Mouse (Mus musculus) regulatory T cell (primary cell): ENCODE measurements around the gene Cradd.

ENCODE experiments used
- in situ Hi-C: fragments of 300-600 bp; cut with MboI, MseI; formaldehyde crosslinking; loops from one replicate; pipeline ENCODE4 v1.15.1; 2025; ENCODE audit warnings: high pct_unique_total_duplicates

Gene Cradd

GRCm38 (mm10) chr10:95210167-95210566 lies 113.8 kb downstream of the Cradd start:
- in situ Hi-C loops = no loop called here

DNA sequence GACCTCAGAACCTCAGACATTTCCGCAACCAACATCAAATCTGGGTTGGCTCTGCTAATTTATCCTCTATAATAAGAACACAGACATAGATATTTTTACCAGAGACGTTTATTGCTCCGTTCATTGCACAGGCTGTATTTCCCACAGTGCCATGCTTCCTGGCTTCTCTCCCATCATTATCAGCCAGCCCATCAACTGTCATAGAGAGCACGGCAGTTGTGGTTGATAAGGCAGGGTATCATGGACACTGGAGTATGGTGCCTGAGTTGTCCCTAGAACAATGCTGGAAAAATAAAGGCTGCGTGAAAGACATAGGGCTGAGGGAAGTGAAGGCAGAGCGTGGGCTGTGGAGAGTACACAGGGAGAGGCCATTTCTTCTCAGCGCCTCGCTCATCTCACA lies 116.5 kb downstream of the Cradd start:
- in situ Hi-C loops = no loop called here

GRCm38 (mm10) chr10:95201514-95201913 lies 122.4 kb downstream of the Cradd start:
- in situ Hi-C loops = no loop called here

GRCm38 (mm10) chr10:95200323-95200722 lies 123.6 kb downstream of the Cradd start:
- in situ Hi-C loops = no loop called here

- in situ Hi-C loops = loop anchor here (5.0 kb wide), 1 partner anchor 48 kb away; no protein-coding TSS in a partner anchor
Observed at GRCm38 (mm10) chr10:95199541-95200269, 124.2 kb downstream of the Cradd start.

GRCm38 (mm10) chr10:95197377-95197776 lies 126.6 kb downstream of the Cradd start:
- in situ Hi-C loops = loop anchor here (5.0 kb wide), 1 partner anchor 50 kb away; no protein-coding TSS in a partner anchor

- in situ Hi-C loops = loop anchor here (5.0 kb wide), 1 partner anchor 52 kb away; no protein-coding TSS in a partner anchor
Observed at GRCm38 (mm10) chr10:95195719-95196118, 128.2 kb downstream of the Cradd start.

GRCm38 (mm10) chr10:95194776-95195175 lies 129.2 kb downstream of the Cradd start:
- in situ Hi-C loops = loop anchor here (5.0 kb wide), 1 partner anchor 53 kb away; no protein-coding TSS in a partner anchor

DNA sequence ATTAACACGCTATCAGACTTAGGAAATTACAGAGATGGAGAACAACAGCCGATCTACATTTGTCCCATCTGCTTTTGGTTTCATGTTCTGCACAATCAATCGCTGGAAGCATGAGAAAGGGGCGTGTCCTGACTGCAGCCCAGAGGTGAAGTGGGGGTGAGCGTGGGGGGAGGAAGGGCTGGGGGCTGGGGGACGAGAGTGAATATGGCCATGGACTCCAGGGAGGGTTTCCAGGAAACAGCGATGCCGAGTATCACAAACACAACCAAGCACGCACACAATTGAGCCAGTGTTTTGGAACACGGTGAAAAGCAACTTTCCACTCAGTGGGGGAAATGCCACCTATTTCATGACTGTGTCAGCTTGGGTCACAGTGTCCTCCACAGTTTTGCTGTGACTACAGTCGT lies 130.1 kb downstream of the Cradd start:
- in situ Hi-C loops = no loop called here

DNA sequence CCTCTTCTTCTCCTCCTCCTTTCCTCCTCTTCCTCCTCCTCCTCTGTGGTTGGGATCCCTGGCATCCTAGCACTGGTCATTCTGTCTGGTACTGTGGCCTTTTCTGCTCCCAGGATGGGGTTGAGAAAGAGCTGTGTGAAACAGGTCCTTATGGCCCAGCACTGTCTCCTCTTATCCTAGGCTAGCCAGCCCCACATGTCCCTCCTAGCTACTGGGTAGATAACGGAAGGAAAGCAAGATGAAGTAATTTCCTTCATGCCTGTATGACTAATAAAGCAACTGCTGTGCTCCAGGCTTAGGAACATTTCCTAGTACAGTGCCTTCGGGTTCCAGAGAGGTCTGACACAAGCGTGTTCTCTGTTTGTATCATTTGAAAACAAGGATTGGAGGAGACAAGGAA lies 132.1 kb downstream of the Cradd start:
- in situ Hi-C loops = no loop called here

DNA sequence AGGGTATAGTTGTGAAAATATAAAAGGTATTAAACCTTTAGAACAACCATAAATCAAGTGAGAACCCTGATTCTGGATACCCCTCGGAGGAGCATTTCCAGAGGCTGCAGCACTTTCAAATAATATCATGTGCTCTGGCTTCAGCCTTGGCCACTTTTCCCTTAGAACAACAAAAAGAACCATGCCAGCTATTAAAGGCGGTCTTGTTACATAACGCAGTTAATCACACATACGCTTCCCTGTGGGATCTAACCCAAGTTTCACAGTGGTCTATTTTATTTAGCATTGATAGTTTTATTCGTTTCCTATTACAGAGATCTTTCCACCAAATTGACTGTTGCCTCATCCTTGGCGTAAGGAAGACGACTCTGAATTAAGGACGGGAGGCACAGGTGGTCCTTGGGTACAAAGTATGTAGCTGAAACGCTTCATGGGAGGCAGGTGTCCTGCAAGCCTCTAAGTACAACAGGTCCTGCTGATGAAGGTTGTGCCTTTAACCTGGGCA lies 132.7 kb downstream of the Cradd start:
- in situ Hi-C loops = no loop called here

DNA sequence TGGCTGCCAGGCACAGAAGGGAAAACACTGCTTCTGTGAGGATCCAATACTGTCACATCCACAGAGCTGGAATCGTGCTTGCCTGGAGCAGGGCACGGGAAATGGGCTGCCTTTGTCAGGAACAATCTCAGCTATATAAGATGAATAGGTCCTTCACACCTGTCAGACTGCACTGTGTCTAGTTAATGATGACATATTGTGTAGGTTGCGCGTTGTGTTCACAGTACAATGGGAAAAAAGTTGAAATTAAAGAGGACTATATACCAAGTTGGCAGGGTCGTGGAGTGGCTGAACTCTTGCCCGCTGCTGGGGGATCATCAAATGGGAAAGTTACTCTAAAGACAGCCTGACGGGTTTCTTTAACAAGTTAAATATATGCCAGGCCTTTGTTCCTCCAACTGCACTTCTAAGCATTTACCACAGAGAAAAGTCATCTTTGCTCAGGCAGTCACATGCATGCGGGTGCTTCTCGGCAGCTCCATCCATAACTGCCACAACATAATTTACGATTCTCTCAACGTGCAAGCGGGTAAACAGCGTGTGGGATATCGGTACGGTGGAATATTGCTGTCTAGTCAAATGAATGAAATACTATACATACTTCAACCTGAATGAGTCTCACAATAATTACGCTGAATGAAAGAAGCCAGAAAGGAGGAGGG lies 134.3 kb downstream of the Cradd start:
- in situ Hi-C loops = no loop called here

GRCm38 (mm10) chr10:95184210-95184609 lies 139.7 kb downstream of the Cradd start:
- in situ Hi-C loops = no loop called here

DNA sequence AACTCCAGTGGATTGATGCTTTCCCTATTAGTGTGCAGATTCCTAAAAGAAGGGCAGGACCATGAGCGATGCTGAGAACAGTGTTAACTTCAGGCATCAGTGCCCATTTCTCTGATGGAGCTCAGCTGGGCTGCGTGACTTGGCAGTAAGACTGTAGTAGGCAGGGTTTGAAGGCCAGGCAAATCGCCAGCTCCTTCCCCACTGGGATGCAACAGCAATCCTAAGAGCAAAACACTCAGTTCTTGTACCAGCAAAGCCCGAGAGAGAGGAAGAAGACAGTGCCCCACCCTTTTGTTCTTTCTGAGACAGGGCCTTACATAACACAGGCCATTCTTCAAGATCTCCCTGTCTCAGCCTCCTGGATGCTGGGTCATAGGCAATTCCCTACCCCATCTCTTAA lies 140.9 kb downstream of the Cradd start:
- in situ Hi-C loops = no loop called here

DNA sequence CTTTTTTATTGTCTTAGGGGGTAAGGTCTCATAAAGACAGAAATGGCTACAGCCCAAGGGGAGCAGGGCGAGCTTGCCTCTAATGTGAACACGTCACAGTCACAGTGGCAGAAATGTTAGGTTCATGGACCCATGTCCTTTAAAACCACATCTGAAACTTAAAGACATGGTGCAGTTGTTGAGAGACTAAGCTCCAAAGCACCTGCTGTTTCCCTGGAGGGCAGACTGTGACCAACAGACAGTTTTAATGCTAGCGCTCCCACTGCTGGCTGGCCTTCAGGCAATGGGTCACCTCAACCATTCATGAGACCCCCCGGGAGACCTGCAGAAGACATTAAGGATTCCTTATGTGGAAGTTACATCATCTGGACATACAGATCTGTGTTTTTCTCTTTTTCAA lies 141.5 kb downstream of the Cradd start:
- in situ Hi-C loops = no loop called here

- in situ Hi-C loops = no loop called here
Observed at GRCm38 (mm10) chr10:95181553-95181952, 142.4 kb downstream of the Cradd start.

DNA sequence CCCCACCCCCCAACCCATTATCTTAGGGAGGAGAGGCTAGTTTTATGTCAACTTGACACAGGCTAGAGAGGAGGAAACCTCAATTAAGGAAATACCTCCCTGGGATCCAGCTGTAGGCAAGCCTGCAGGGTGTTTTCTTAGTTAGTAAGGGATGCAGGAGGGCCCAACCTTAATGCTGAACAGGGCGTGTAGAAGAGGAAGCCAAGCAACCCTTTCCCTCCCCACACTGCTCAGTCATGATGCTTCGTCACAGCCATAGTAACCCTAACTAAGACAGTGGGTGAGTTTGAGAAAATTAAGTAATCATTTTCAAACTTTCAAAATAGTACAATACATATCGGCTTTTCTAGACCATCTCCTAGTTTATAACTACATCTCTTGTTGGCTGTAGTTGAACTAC lies 143.0 kb downstream of the Cradd start:
- in situ Hi-C loops = no loop called here

GRCm38 (mm10) chr10:95180177-95180576 lies 143.8 kb downstream of the Cradd start:
- in situ Hi-C loops = no loop called here

GRCm38 (mm10) chr10:95178785-95179184 lies 145.1 kb downstream of the Cradd start:
- in situ Hi-C loops = no loop called here

- in situ Hi-C loops = no loop called here
Observed at GRCm38 (mm10) chr10:95175423-95176120, 148.4 kb downstream of the Cradd start.

- in situ Hi-C loops = no loop called here
Observed at GRCm38 (mm10) chr10:95174260-95174659, 149.7 kb downstream of the Cradd start.

DNA sequence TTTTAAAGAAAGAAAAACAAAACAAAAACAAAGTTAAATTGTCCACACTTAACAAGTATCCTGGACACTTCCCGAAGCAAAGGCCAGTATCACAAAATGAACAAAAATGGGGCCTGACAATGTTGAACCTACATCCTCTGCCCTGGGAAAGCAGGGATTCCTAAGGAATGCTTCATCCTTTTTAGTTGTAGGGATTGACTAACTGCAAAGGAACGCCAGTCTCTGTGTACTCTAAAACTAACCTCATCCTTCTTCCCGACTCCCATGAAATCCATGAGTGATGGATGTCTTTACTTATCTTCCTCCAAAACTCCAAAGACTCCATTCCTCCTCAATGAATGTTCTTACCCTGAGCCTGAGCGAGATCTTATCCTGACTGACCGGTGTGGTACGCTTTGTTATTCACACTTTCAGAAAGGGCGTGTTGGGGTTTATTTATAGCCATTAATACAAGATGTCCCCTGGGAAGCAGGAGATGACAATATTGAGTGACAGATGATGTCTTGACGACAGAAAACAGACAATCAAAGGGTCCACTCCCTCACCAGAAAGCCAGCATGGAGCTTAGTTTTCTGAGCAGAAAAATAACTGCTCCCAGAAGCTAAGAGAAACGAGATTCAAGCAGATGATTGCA lies 153.1 kb downstream of the Cradd start:
- in situ Hi-C loops = no loop called here
